Mouse (Mus musculus) regulatory T cell (primary cell): ENCODE measurements around the gene Nwd2.

Experiments used
- in situ Hi-C: fragments of 300-600 bp; cut with MboI, MseI; formaldehyde crosslinking; loops from one replicate; pipeline ENCODE4 v1.15.1; 2025; ENCODE audit warnings: high pct_unique_total_duplicates

Nwd2 gene

GRCm38 (mm10) chr5:63755092-63755761 is 106.3 kb downstream of the Nwd2 start:
- in situ Hi-C loops, result no loop called here

- in situ Hi-C loops, result no loop called here
Measured at GRCm38 (mm10) chr5:63755938-63756337, 107.0 kb downstream of the Nwd2 start.

GRCm38 (mm10) chr5:63765886-63766285 is 117.0 kb downstream of the Nwd2 start:
- in situ Hi-C loops, result loop anchor here (5.0 kb wide), 1 partner anchor 864 kb away; no protein-coding TSS in a partner anchor

- in situ Hi-C loops, result loop anchor here (5.0 kb wide), 1 partner anchor 864 kb away; no protein-coding TSS in a partner anchor
Measured at GRCm38 (mm10) chr5:63766715-63767114, 117.8 kb downstream of the Nwd2 start.

- in situ Hi-C loops, result loop anchor here (5.0 kb wide), 1 partner anchor 865 kb away; no protein-coding TSS in a partner anchor
Measured at GRCm38 (mm10) chr5:63767464-63767863, 118.6 kb downstream of the Nwd2 start.

- in situ Hi-C loops, result loop anchor here (5.0 kb wide), 1 partner anchor 866 kb away; no protein-coding TSS in a partner anchor
Measured at GRCm38 (mm10) chr5:63768220-63768619, 119.3 kb downstream of the Nwd2 start.

GRCm38 (mm10) chr5:63772971-63773370 is 124.1 kb downstream of the Nwd2 start:
- in situ Hi-C loops, result no loop called here

- in situ Hi-C loops, result no loop called here
Measured at GRCm38 (mm10) chr5:63773603-63774002, 124.7 kb downstream of the Nwd2 start.

- in situ Hi-C loops, result no loop called here
Measured at GRCm38 (mm10) chr5:63788156-63788826, 139.4 kb downstream of the Nwd2 start.

GRCm38 (mm10) chr5:63811819-63812508 is 163.1 kb downstream of the Nwd2 start, which contains the start of gene 0610040J01Rik:
Gene 0610040J01Rik, plus strand, starts transcription at chr5:63812363.
- in situ Hi-C loops, result no loop called here

GRCm38 (mm10) chr5:63812509-63812865 is 163.6 kb downstream of the Nwd2 start:
- in situ Hi-C loops, result no loop called here

- in situ Hi-C loops, result no loop called here
Measured at GRCm38 (mm10) chr5:63816643-63817042, 167.7 kb downstream of the Nwd2 start.

- in situ Hi-C loops, result no loop called here
Measured at GRCm38 (mm10) chr5:63817270-63817669, 168.4 kb downstream of the Nwd2 start.

GRCm38 (mm10) chr5:63818975-63819374 is 170.1 kb downstream of the Nwd2 start:
- in situ Hi-C loops, result no loop called here

- in situ Hi-C loops, result no loop called here
Measured at GRCm38 (mm10) chr5:63819519-63819918, 170.6 kb downstream of the Nwd2 start.

- in situ Hi-C loops, result no loop called here
Measured at GRCm38 (mm10) chr5:63821176-63821575, 172.3 kb downstream of the Nwd2 start.

- in situ Hi-C loops, result no loop called here
Measured at GRCm38 (mm10) chr5:63821860-63822259, 173.0 kb downstream of the Nwd2 start.

GRCm38 (mm10) chr5:63823362-63824332 is 174.7 kb downstream of the Nwd2 start:
- in situ Hi-C loops, result no loop called here

- in situ Hi-C loops, result no loop called here
Measured at GRCm38 (mm10) chr5:63824599-63825350, 175.9 kb downstream of the Nwd2 start.

- in situ Hi-C loops, result no loop called here
Measured at GRCm38 (mm10) chr5:63825881-63826280, 177.0 kb downstream of the Nwd2 start.
